Mouse (Mus musculus) yolk sac, embryonic 10.5 days (tissue): ENCODE results near the gene Prrx2.
"Not testable (repeated sequence)": the region's sequence is repeated elsewhere in the genome, so short reads cannot be mapped to it uniquely, and the experiment has no call there.

ENCODE experiments used
- DNase-seq: peaks from one replicate; pipeline ENCODE4 v3.0.0-alpha.2; 2017; ENCODE audit warnings: low spot score

The Prrx2 gene

GRCm38 (mm10) chr2:30912291-30912773, 77.6 kb downstream of the Prrx2 start:
- no peak for DNase-seq

GRCm38 (mm10) chr2:30913022-30913421, 78.2 kb downstream of the Prrx2 start:
- DNase-seq, result no peak

GRCm38 (mm10) chr2:30914836-30915235, 80.1 kb downstream of the Prrx2 start:
- DNase-seq, result no peak

GRCm38 (mm10) chr2:30915376-30915775, 80.6 kb downstream of the Prrx2 start:
- DNase-seq, result no peak

- DNase-seq, result not testable (repeated sequence)
Observed at GRCm38 (mm10) chr2:30915933-30916332, 81.2 kb downstream of the Prrx2 start.

- no peak for DNase-seq
Observed at GRCm38 (mm10) chr2:30917649-30918048, 82.9 kb downstream of the Prrx2 start.

GRCm38 (mm10) chr2:30918126-30918525, 83.4 kb downstream of the Prrx2 start:
- no peak for DNase-seq

- DNase-seq, result peak; percentile 82
Observed at GRCm38 (mm10) chr2:30918780-30919329, 84.1 kb downstream of the Prrx2 start.

- DNase-seq, result no peak
Observed at GRCm38 (mm10) chr2:30920216-30920615, 85.4 kb downstream of the Prrx2 start.

GRCm38 (mm10) chr2:30923099-30923498, 88.3 kb downstream of the Prrx2 start:
- DNase-seq, result no peak

GRCm38 (mm10) chr2:30925181-30925580, 90.4 kb downstream of the Prrx2 start:
- DNase-seq, result no peak

GRCm38 (mm10) chr2:30926381-30926780, 91.6 kb downstream of the Prrx2 start:
- DNase-seq, result no peak

GRCm38 (mm10) chr2:30927151-30927781, 92.5 kb downstream of the Prrx2 start:
- no peak for DNase-seq

GRCm38 (mm10) chr2:30927844-30928628, 93.3 kb downstream of the Prrx2 start:
- peak; percentile 48 for DNase-seq

GRCm38 (mm10) chr2:30928893-30929482, 94.2 kb downstream of the Prrx2 start:
- no peak for DNase-seq

GRCm38 (mm10) chr2:30929483-30930045, 94.8 kb downstream of the Prrx2 start, which contains the start of gene Ptges:
Gene Ptges (minus strand): TSS chr2:30929863.
- peak; percentile 77 for DNase-seq

GRCm38 (mm10) chr2:30930846-30931245, 96.1 kb downstream of the Prrx2 start:
- not testable (repeated sequence) for DNase-seq
